Mouse (Mus musculus): Measurements from ENCODE around the gene Zfp692. TPM values are rescaled to one million over a fixed set of nuclear protein-coding genes. Genes with fewer than 3 reads are reported as not detected.
"Not testable (repeated sequence)": the region's sequence is repeated elsewhere in the genome, so short reads cannot be mapped to it uniquely, and the experiment has no call there.

Gene Zfp692
- polyA plus RNA-seq, 1 experiment from 2014 or later = 25.9 TPM

DNA sequence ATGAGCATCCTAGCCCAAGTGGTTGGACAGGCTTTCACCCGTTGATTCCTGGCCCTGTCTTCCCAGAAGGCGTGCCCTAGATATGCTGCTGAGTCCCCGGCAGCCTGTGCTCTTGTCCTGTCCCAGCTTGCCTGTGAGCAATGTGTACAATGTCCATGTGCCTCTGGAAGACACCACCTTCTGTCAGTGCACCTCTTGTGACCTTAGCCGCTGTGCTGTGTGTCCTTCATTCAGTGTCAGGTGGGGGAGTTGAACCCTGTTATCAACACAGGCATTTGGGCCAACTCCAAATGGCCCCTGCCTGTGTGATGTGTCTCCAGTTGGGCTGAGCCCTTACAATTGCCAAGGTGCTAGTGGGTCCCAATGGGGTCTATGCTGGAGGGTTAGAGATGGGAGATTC lies 39.9 kb downstream of the Zfp692 start:
- H3K4me1 ChIP-seq = no peaks in the 10 kb centered on the region
- no peaks in the 10 kb centered on the region for H3K9me3 ChIP-seq (replicated peaks)

DNA sequence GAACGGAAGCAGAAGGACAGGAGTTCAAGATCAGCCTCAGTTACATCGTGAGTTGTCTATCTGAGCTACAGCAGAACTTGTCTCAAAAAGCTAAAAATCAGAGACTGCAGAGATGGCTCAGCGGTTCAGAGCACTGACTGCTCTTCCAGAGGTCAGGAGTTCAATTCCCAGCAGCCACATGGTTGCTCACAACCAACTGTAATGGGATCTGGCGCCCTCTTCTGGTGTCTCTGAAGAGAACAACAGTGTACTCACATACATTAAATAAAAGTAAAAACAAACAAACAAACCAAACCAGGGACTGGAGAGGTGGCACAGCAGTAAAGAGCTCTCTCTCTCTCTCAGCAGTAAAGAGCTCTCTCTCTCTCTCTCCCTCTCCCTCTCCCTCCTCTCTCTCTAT lies 43.8 kb downstream of the Zfp692 start:
- no peak for DNase-seq (ENCODE audit: low spot score)
- 67% methylated on average over 4 of the region's 4 CpGs for WGBS
- Histone ChIP-seq H3K9me3 (replicated peaks) (no peaks in the 10 kb centered on the region), H3K36me3 (peaks cover 26% of the 10 kb centered on the region), H3K27me3 (ENCODE audit: low read depth, poor library complexity, severe bottlenecking) (no peaks in the 10 kb centered on the region), H3K4me1 (no peaks in the 10 kb centered on the region), H3K27ac (replicated peaks) (no peak overlapping the region), H3K4me3 (no peak overlapping the region)

More for the DNA sequence above, 39.9 kb downstream of the Zfp692 start:
- no peak overlapping the region for H3K27ac ChIP-seq (replicated peaks)
- no peaks in the 10 kb centered on the region for H3K27me3 ChIP-seq (ENCODE audit: low read depth, poor library complexity, severe bottlenecking)
- no peak overlapping the region for H3K4me3 ChIP-seq
- no peak for DNase-seq (ENCODE audit: low spot score)
- 96% methylated on average over 4 of the region's 4 CpGs for WGBS
- H3K36me3 ChIP-seq = peaks cover 59% of the 10 kb centered on the region

DNA sequence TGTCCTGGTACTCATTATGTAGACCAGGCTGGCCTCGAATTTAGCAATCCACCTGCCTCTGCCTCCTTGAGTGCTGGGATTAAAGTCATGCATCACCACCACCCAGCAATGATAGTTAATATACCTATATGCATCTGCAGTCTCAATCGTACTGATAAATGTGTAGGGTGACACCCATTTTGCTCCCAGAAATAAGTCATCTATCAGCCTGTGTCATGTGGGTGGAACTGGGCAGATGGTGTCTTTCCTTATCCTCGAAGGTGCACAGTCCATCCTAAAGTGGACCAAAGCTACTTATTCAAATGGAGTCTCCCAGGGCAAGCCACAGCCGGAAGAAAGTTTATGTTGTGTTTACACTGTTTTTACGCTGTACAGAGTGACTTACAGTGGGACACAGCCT lies 44.3 kb downstream of the Zfp692 start:
- Histone ChIP-seq H3K9me3 (replicated peaks) (no peaks in the 10 kb centered on the region), H3K27me3 (ENCODE audit: low read depth, poor library complexity, severe bottlenecking) (no peaks in the 10 kb centered on the region), H3K4me1 (no peaks in the 10 kb centered on the region), H3K27ac (replicated peaks) (no peak overlapping the region), H3K4me3 (no peak overlapping the region), H3K36me3 (peaks cover 20% of the 10 kb centered on the region)
- WGBS = 93% methylated on average over 5 of the region's 5 CpGs
- no peak for DNase-seq (ENCODE audit: low spot score)

DNA sequence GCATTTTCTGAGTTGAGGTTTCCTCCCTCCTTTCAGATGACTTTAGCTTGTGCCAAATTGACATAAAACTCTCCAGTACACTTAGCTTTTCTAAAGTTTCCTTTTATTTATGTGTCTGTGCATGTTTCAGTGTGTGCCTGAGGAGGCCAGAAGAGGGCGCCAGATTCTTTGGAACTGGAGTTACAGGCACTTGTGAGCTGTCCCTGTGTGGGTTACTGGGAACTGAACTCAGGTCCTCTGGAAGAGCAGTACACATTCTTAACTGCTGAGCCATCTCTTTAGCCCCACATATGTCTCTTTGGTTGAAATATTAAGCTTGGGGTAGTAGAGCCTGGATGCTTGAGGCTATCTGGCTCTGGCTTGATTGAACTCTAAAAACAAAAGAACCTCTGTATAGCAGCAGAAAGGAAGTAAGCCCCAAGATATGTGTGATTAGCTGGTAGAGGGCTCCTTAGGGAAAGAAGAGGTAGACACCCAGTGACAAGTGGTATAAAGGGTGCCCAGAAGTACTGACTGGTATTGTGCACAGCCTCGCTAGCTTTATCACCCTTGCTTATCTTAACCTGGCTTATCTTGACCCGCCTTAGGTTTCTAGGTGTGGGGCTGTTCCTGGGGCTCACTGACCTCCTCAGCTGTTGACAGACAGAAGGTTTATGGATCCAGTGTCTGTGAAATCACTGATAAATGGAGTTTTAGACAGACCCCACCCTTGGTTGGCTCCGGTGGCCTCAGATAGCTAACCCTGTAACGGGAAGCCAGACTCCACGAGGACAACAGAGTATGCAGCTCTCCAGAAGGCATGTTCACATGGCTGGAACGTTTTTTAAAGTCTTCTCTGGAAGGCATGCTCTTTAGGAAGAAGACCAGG lies 46.0 kb downstream of the Zfp692 start:
- H3K36me3 ChIP-seq = peaks cover 3% of the 10 kb centered on the region; the same call in 1 of the 2 replicates
- H3K4me1 ChIP-seq = no peaks in the 10 kb centered on the region
- no peaks in the 10 kb centered on the region for H3K9me3 ChIP-seq (replicated peaks)
- H3K27me3 ChIP-seq (ENCODE audit: low read depth, poor library complexity, severe bottlenecking) = no peaks in the 10 kb centered on the region
- H3K27ac ChIP-seq (replicated peaks) = no peak overlapping the region
- no peak for DNase-seq (ENCODE audit: low spot score)
- H3K4me3 ChIP-seq = no peak overlapping the region
- WGBS = 67% methylated on average over 7 of the region's 7 CpGs

DNA sequence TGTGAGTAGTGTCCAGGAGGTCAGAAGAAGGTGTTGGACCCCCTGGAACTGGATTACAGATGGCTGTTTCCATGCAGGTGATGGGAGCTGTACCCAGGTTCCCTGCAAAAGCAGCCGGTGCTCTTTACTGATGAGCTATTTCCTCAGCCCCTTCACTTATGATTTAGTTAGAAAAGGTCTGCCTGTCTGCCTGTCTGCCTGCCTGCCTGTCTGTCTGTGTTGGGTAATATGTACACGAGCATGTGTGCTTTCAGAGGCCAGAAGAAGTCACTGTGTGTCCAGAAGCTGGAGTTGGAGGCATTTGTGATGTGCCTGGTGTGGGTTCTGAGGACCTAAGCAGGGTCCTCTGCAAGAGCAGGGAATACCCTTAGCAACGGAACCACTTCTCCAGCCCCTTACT lies 46.8 kb downstream of the Zfp692 start:
- H3K4me3 ChIP-seq = no peak overlapping the region
- H3K9me3 ChIP-seq (replicated peaks) = no peaks in the 10 kb centered on the region
- WGBS = 80% methylated on average over 3 of the region's 3 CpGs
- H3K4me1 ChIP-seq = no peaks in the 10 kb centered on the region
- no peak overlapping the region for H3K27ac ChIP-seq (replicated peaks)
- DNase-seq (ENCODE audit: low spot score) = no peak
- H3K36me3 ChIP-seq = no peaks in the 10 kb centered on the region
- no peaks in the 10 kb centered on the region for H3K27me3 ChIP-seq (ENCODE audit: low read depth, poor library complexity, severe bottlenecking)

DNA sequence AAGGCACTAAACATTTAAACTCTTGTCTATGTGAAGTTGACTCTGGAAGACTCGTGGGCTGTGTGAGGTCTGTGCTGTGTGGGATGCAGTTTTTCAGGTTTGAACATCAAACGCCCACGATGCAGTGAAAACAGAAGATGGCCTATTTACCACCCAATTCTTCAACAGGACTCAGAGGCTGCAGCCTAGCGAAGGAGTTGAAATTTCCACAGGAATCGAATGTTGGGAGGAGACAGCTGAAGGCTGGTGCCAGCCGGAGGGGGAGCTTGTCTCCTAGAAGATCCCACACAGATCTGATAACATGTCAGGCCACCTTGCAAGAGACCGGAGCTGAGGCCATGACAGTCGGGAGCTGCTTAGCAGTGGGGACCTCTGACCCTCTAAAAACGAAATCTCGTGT lies 47.6 kb downstream of the Zfp692 start:
- DNase-seq (ENCODE audit: low spot score) = no peak
- no peak overlapping the region for H3K4me3 ChIP-seq
- H3K4me1 ChIP-seq = no peaks in the 10 kb centered on the region
- H3K9me3 ChIP-seq (replicated peaks) = no peaks in the 10 kb centered on the region
- H3K27me3 ChIP-seq (ENCODE audit: low read depth, poor library complexity, severe bottlenecking) = no peaks in the 10 kb centered on the region
- no peak overlapping the region for H3K27ac ChIP-seq (replicated peaks)
- no peaks in the 10 kb centered on the region for H3K36me3 ChIP-seq
- 75% methylated on average over 10 of the region's 10 CpGs for WGBS

DNA sequence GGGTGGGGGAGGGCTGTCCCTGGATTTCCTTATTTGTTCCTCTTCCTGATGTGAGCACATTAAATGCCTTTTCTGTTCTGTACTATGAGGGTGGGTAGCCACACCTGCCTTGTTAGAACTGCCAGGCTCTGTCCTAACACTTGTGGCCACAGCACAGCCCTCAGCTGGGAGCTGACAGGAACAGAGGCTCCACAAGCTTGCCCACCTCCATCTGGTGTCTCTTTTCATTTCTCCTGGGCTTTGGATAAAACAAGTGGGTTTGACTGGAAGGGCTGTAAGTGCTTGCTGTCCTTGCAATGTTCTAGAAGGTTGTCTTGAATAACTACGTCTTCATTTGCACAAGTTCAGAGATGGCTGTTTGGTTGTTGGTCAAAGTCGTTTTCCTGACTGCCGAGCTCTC lies 48.1 kb downstream of the Zfp692 start:
- Histone ChIP-seq H3K36me3 (no peaks in the 10 kb centered on the region), H3K9me3 (replicated peaks) (no peaks in the 10 kb centered on the region), H3K27me3 (ENCODE audit: low read depth, poor library complexity, severe bottlenecking) (no peaks in the 10 kb centered on the region), H3K4me1 (no peaks in the 10 kb centered on the region), H3K27ac (replicated peaks) (no peak overlapping the region), H3K4me3 (no peak overlapping the region)
- 80% methylated on average over 3 of the region's 3 CpGs for WGBS
- no peak for DNase-seq (ENCODE audit: low spot score)

DNA sequence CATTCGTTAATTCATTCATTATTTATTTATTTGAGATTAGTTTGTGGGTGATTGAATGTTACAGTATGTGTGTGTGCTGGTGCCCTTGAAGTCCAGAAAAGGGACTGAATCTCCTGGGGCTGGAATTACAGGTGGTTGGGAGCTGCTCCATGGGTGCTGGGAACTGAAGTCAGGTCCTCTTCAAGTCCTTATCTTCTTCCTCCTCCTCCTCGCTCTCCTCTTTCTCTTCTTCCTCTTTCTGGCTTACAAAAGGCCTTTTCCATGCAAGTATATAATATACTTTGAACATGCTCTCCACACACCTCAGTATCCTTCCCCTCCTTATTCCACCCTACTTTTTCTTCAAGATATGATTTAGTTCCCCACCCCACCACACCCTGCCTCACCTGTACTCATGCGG lies 50.2 kb downstream of the Zfp692 start:
- no peaks in the 10 kb centered on the region for H3K9me3 ChIP-seq (replicated peaks)
- H3K4me1 ChIP-seq = no peaks in the 10 kb centered on the region
- 87% methylated on average over 3 of the region's 3 CpGs for WGBS
- H3K36me3 ChIP-seq = no peaks in the 10 kb centered on the region
- H3K4me3 ChIP-seq = no peak overlapping the region
- no peak overlapping the region for H3K27ac ChIP-seq (replicated peaks)
- no peak for DNase-seq (ENCODE audit: low spot score)
- H3K27me3 ChIP-seq (ENCODE audit: low read depth, poor library complexity, severe bottlenecking) = no peaks in the 10 kb centered on the region

DNA sequence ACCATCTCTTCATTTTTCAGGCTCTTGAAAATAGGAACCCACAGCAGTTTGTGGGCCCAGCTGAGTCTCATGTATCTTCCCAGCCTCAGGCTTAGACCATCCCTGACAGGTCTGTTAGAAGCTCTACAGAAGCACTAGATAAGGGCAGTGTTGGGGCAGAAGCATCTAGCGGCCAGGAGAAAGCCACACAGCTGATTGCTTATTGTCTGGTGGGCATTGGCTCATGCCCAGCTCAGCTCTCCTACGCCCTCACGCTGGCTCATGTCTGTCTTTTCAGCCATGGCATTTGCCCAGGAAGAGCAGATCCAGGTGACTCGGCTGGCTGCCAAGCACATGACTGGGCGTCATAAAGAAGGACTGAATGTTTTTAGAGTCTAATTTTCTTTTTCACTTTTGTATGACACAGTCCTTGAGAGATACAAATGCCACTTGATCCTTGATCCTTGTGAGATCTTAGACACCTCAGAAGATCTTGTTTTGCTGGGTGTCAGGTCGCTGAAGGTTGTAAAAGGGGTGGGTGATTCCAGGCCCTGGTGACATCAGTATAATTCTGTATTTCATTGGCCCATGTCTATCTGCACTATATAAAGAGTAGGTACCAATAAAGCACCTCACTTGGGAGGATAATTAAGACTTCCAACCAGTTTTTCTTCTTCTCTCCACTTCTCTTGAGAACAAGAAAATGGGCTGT lies 51.1 kb downstream of the Zfp692 start:
- Histone ChIP-seq H3K36me3 (no peaks in the 10 kb centered on the region), H3K27me3 (ENCODE audit: low read depth, poor library complexity, severe bottlenecking) (no peaks in the 10 kb centered on the region), H3K4me3 (no peak overlapping the region), H3K27ac (replicated peaks) (no peak overlapping the region), H3K4me1 (no peaks in the 10 kb centered on the region), H3K9me3 (replicated peaks) (no peaks in the 10 kb centered on the region)
- WGBS = 89% methylated on average over 6 of the region's 6 CpGs
- DNase-seq (ENCODE audit: low spot score) = no peak

DNA sequence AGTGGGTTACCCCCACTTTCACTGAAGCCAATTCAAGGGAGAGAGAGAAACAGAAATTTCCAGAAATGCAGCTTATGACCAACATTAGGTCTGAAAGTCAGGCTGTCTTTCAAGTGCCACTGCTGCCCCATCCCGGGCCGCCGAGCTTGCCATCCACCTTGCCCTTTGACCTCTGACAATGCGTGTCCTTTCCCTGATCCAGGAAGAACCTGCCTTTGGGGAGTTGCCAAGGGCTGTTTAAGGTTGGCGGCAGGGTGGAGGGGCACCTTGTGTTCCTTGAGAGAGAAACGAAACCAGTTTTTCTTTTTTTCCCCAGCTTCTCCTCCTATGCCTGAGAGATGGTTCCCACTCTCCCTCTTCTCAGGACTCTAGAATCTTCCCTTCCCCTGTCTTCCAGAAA lies 55.7 kb downstream of the Zfp692 start:
- not testable (repeated sequence) for H3K27me3 ChIP-seq (ENCODE audit: low read depth, poor library complexity, severe bottlenecking); H3K36me3 ChIP-seq; DNase-seq (ENCODE audit: low spot score); H3K9me3 ChIP-seq (replicated peaks); H3K4me3 ChIP-seq; H3K4me1 ChIP-seq; H3K27ac ChIP-seq (replicated peaks)
- no CpG with 5 or more reads among the region's 6 CpGs for WGBS

Other genes with a start within 250 kb of the Zfp692 start
- not detected in 2 replicates for gene Gm12248, start 213.9 kb upstream of the Zfp692 start, polyA plus RNA-seq (2016; fragmentation: Nextera tagmentation; extraction: Ambion mirVana)
- gene Cnot8, start 202.9 kb upstream of the Zfp692 start, polyA plus RNA-seq (2016; fragmentation: Nextera tagmentation; extraction: Ambion mirVana) = 103 and 112 TPM in 2 replicates
- gene Gemin5, start 138.5 kb upstream of the Zfp692 start, polyA plus RNA-seq (2016; fragmentation: Nextera tagmentation; extraction: Ambion mirVana) = 27.1 and 31.4 TPM in 2 replicates
- gene Mrpl22, start 135.4 kb upstream of the Zfp692 start, polyA plus RNA-seq (2016; fragmentation: Nextera tagmentation; extraction: Ambion mirVana) = 141 and 142 TPM in 2 replicates
- 1.0 and 2.0 TPM in 2 replicates for gene Igtp, start 107.5 kb upstream of the Zfp692 start, polyA plus RNA-seq (2016; fragmentation: Nextera tagmentation; extraction: Ambion mirVana)
- gene Irgm2, start 107.5 kb upstream of the Zfp692 start, polyA plus RNA-seq (2016; fragmentation: Nextera tagmentation; extraction: Ambion mirVana) = 0.56 and 0.57 TPM in 2 replicates
- not detected in 2 replicates for gene 4930438A08Rik, start 32.3 kb upstream of the Zfp692 start, polyA plus RNA-seq (2016; fragmentation: Nextera tagmentation; extraction: Ambion mirVana)
- 25.1 and 29.2 TPM in 2 replicates for gene Zfp672, start 23.3 kb downstream of the Zfp692 start, polyA plus RNA-seq (2016; fragmentation: Nextera tagmentation; extraction: Ambion mirVana)
- 46.3 and 53.4 TPM in 2 replicates for gene Sh3bp5l, start 23.7 kb downstream of the Zfp692 start, polyA plus RNA-seq (2016; fragmentation: Nextera tagmentation; extraction: Ambion mirVana)
- not detected in 2 replicates for gene Lypd8, start 72.0 kb downstream of the Zfp692 start, polyA plus RNA-seq (2016; fragmentation: Nextera tagmentation; extraction: Ambion mirVana)
- not detected in 2 replicates for gene 1810065E05Rik, start 114.0 kb downstream of the Zfp692 start, polyA plus RNA-seq (2016; fragmentation: Nextera tagmentation; extraction: Ambion mirVana)
- not detected in 2 replicates for gene Gm12253, start 125.5 kb downstream of the Zfp692 start, polyA plus RNA-seq (2016; fragmentation: Nextera tagmentation; extraction: Ambion mirVana)
- not detected in 2 replicates for gene Lypd9, start 145.9 kb downstream of the Zfp692 start, polyA plus RNA-seq (2016; fragmentation: Nextera tagmentation; extraction: Ambion mirVana)
- not detected in 2 replicates for gene Olfr30, start 155.2 kb downstream of the Zfp692 start, polyA plus RNA-seq (2016; fragmentation: Nextera tagmentation; extraction: Ambion mirVana)
- gene Olfr332, start 185.5 kb downstream of the Zfp692 start, polyA plus RNA-seq (2016; fragmentation: Nextera tagmentation; extraction: Ambion mirVana) = not detected in 2 replicates
- gene Olfr331, start 195.5 kb downstream of the Zfp692 start, polyA plus RNA-seq (2016; fragmentation: Nextera tagmentation; extraction: Ambion mirVana) = not detected in 2 replicates
- gene Olfr330, start 227.8 kb downstream of the Zfp692 start, polyA plus RNA-seq (2016; fragmentation: Nextera tagmentation; extraction: Ambion mirVana) = not detected in 2 replicates
- gene Olfr329-ps, start 239.4 kb downstream of the Zfp692 start, polyA plus RNA-seq (2016; fragmentation: Nextera tagmentation; extraction: Ambion mirVana) = not detected in 2 replicates
- gene Olfr328, start 248.6 kb downstream of the Zfp692 start, polyA plus RNA-seq (2016; fragmentation: Nextera tagmentation; extraction: Ambion mirVana) = 0.06 TPM in 1 of 2 replicates, not detected in the other